Mouse (Mus musculus) urinary bladder, postnatal 14 days (tissue): ENCODE measurements at regions not wholly inside any gene's neighbourhood (a gene's known extent, or its start where the extent isn't known, plus 50 kb on each side); places are given as distances from the start of the nearest gene placed in this dataset.

ENCODE experiments used
- DNase-seq: peaks from one replicate; pipeline ENCODE4 v3.0.0; 2021; ENCODE audit warnings: low spot score

GRCm38 (mm10) chr10:61034056-61034455 lies 55.1 kb upstream of the Pcbd1 start:
- DNase-seq, result no peak

- no peak for DNase-seq
These were observed 60.5 kb upstream of the Pcbd1 start for GRCm38 (mm10) chr10:61028598-61028997.

- DNase-seq, result no peak
These were observed 61.9 kb upstream of the Pcbd1 start for GRCm38 (mm10) chr10:61027215-61027614.

GRCm38 (mm10) chr10:61025061-61025460 lies 64.1 kb upstream of the Pcbd1 start:
- DNase-seq, result no peak

DNA sequence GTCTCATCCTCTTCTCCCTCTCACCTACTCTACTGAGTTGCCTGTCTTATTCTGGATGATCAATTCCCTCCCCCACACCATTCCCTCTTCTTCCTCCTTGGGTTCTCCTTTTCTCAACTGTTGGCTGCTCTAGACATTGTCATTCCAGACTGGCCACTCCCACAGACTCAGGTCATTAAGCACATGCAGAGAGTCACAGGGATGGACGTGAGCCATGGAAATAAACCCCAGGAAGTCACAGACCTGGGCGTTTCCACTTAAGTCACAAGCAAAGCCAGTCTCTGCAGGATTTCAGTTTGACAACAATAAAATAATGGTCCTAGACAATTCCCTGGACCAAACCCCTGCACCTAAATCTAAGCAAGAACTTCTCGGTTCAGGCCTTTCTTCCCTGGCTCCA lies 65.0 kb upstream of the Pcbd1 start:
- no peak for DNase-seq

DNA sequence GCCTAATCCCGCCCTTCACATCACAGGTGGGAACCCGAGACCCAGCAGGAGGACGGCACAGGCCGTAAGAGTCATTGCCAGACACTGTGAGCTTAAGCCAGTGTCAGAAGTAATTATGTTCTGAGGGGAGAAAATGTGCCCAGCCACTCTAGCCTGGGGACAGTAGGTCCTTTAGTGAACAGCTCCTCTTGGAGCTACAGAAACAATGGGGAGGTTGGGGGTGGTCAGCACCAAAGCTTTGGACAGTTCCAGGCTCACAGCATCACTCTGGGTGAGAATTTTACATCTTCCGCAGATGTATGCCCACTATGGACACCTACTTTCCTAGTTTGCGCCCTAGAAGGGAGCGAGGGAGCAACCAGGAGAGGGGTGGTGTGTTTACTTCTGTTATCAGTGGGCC lies 65.7 kb upstream of the Pcbd1 start:
- DNase-seq, result no peak

DNA sequence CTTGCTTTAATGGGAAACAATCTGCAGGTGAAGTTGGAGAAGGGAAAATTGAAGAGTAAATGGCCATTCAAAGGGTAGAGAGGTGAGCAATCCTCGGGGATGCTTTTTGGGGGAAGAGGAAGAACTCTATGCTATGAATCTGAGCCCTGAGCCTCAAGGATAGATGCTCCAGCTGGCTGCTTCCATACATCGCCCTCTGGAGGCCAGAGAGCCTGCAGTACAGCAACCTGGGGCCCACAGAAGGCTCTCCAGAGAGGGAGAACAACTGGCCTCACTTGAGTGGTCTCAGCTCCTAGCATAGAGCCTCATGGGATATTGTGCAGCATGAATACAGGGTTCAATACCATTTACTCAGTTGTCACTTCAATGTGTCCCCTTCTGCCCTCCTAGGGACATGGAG lies 69.6 kb upstream of the Pcbd1 start:
- DNase-seq, result no peak

DNA sequence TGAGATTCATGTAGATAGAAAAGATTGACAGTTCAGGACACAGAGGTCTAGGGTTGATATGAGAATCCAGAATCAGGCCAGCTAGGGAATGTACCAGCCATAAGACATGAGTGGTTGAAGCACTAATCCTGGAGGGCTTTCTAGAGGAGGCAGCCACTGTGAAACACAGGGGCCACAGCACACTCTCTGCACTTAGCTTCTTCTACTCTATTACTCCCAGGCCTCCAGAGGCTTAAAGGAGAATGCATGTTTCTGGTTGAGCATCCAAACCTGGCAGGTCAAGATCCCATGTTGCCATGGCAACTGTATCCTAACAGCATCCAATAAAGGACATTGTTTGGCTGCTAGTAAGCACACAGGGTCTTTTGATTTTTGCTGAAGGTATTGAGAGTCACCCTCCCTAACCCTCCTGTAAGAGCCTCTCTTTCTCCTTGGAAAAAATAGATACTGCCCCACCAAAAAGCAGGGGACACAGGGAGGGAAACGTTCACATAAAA lies 76.9 kb upstream of the Pcbd1 start:
- DNase-seq, result no peak

GRCm38 (mm10) chr10:61010697-61011096 lies 78.4 kb upstream of the Pcbd1 start:
- no peak for DNase-seq

GRCm38 (mm10) chr10:61007403-61007802 lies 81.7 kb upstream of the Pcbd1 start:
- no peak for DNase-seq

DNA sequence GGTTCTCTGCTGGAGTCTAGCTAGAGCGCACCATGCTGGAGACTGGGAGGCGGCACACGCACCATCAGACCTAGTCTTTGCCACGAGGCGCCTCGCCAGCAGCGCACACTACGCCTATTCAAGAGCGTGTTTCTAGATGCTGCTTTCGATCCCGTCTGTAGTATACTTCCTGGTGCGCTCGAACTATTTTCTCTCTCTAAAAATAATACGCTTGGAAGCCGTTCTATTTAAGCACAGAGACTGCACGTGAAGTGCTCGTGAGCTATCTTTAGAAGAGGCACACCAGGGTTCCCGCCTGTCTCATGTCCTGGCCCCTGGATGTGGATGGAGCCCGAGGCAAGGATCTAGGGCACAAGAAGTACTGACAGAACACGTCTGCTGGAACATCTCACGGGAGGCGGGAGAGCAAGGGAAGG lies 87.4 kb upstream of the Pcbd1 start:
- DNase-seq, result no peak

- DNase-seq, result no peak
These were observed 91.7 kb upstream of the Pcbd1 start for GRCm38 (mm10) chr10:60997393-60997792.

GRCm38 (mm10) chr10:60995908-60996640 lies 93.1 kb upstream of the Pcbd1 start:
- no peak for DNase-seq

DNA sequence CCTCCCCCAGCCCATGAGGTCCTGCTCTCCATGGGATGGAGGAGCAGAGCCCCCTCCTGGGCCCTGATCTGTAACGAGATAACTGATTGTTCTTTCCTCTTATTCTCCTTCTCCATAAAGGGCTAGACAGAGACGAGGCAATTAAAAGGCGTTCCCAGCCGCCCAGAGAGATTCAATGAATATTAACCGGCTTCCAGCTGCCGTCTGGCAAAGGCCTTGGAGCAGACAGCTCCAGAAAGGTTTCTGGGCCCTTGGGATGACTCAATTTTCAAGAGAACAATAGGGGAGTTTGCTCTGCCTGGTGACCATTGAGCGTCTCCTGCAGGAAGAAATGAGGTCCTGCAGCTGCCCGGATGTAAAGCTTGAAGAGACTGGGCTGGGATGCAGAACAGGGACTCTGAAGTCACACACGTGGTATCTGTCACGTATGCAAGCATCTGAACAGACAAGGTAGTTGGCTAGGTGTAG lies 104.0 kb upstream of the Pcbd1 start:
- DNase-seq, result peak; percentile 26

- no peak for DNase-seq
These were observed 107.4 kb upstream of the Pcbd1 start for GRCm38 (mm10) chr10:60981770-60982169.

DNA sequence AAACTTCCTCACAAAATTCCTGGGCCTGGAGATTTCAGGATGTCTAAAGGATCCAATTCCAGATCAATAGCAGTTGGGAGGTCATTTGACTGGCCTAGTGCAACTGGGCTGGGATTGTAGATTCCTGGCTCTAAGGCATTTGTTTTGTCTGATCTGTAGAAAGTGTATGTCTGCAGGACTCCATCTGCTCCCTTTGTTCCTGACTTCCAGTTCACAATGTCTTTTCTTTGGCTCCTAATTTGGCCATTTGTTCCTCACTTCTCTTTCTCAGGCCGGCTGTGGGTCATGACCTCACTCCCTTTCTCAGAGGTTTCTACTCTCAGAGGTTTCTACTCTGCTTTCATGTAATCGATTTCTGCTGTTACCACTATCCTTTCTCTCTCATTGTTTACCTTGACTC lies 115.5 kb upstream of the Pcbd1 start:
- DNase-seq, result no peak

DNA sequence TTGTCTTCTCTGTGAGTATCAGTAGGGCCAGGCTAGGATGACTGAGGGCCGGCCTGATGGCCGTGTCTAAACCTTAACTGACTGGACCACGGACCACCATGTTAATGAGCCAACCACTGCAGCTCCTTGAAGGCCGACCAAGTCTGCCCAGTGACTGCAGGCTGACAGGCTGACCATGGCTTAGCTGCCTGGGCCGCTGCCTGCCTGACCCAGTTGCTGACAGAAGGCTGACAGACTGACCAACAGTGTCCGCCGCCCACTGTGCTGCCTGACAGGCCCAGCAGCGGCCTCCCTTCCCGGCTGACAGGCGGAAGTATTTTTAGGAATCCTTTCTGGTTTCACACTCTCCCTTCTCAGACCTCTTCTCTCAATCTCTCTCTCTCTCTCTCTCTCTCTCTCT lies 124.3 kb upstream of the Pcbd1 start:
- no peak for DNase-seq

DNA sequence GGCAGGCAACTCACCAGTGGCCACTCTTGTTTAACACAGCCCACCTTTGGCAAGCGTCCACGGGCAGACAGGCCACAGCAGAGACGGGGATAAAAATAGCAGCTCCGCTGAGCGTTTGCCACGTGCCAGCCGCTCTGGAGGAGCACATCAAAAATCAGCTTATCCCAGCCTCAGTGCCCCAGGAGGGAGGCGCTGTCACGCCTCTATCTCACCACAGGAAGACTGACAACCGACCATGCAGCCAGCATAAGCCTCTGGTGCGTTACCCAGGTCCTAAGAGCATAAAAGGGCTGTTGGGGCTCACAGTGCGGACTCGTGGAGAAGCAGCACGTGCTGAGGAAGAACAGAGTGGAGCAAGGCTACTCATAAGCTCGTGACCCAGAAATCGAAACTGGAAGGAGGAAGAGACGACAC lies 126.4 kb upstream of the Unc5b start:
- DNase-seq, result no peak

DNA sequence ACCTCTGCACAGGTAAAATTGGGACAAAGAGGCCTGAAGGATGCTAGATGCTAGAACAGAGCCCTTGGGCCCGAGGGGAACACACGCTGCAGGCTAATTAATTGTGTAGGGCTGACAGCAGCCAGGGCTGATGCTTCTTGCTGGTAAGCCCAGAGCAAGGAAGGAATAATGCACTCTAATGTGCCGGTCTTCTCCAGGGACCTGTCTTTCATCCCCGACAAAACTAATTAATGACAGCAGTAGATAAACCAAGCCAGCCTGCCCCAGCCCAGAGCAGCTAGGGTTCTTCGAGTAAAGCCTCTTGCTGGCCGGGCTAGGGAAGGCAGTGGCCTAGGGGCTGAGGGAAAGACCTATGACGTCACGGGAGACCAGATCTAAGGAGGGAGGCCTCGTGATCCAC lies 124.1 kb upstream of the Unc5b start:
- no peak for DNase-seq

DNA sequence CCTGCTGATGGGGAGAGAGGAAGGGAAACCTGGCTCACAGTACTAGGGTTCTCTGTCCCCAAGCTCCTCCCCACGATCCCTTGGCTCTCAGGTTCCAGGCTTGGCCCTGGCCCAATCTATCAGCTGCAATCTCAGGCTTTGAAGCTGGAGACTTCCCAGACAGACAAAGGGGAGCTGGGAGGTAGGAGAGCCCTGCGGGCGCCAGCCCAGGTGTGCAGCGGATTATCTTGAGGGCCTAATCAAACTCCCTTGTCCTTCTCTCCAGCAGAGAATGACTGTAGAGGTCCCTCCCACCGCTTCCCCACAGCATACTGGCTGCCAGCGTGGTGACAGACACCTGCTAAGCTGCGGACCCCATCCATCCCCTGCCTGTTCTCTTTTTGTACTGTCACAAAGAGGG lies 121.1 kb upstream of the Unc5b start:
- DNase-seq, result peak; percentile 22

- DNase-seq, result no peak
These were observed 117.7 kb upstream of the Unc5b start for GRCm38 (mm10) chr10:60948983-60949677.

DNA sequence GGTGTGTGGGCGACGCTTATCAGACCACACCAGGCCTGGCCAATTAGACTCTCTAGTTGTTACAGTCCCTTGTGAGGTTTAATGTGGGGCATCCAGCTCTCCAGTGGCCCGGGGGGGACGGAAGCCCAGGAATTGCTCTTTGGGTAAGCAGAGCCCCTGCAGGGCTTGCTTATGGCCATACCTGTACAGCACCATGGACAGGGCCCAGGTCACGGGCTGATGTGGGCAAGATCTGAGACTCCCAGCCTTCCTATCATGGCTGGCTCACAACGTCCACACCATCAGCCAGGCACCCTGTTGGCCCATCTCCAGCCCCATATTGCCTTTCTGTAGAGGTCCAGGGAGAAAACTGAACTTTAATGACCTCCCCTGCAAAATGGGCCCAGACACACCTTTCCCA lies 111.7 kb upstream of the Unc5b start:
- DNase-seq, result no peak

DNA sequence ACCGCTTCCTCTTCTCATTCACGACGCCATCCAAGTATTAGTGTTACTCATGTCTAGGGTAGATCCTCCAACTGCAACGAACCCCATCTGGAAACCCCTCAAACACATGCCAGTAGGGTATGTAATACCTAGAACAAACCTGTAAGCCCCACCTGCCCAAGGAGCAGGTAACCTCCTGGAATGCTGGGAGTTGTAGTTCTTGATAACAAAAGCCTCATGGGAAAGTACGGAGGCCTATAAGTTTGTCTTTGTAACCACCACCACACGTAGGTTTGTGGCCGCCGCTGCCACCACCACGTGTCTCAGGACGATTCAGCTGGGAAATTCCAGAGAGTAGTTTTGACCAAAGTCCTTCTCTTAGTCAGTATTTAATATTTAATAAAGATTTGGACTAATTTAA lies 107.4 kb upstream of the Unc5b start:
- DNase-seq, result no peak

- no peak for DNase-seq
These were observed 106.1 kb upstream of the Unc5b start for GRCm38 (mm10) chr10:60937517-60937866.
